In the genomic region with DNA sequence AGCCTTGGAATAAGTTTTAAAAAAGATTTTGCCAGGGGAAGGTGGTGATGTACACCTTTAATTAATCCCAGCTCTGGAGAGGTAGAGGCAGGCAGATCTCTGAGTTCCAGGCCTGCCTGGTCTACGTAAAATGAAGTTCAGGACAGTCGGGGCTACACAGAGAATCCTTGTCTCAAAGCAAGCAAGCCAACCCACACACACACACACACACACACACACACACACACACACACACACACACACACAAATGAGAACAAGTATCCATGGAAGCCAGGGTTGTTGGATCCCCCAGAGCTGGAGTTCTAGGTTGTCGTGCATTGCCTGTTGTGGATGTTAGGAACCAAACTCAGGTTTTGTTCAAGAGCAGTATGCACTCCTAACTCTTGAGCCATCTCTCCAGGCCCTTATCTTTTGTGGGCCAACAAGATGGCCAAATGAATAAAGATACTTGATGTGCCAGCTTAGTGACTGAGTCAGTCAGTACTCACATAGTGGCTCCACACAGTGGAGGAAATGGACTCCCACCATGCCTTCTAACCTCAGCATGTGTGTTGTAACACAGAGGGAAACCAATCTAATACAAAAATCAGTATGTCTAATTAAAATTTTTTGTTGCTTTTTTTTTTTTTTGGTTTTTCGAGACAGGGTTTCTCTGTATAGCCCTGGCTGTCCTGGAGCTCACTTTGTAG, we compare ENCODE assay signal across 16 mouse cellular contexts. TPM values are rescaled to one million over a fixed set of nuclear protein-coding genes. Genes with fewer than 3 reads are reported as not detected.
DNase-seq lines count a peak whose midpoint lies in the region; ATAC-seq lines count a peak whose summit lies in the region.
"Had no signal": no experiment of that assay in that cellular context is flagged by ENCODE, and none has a peak within 500 bp of the region (broad histone marks: within the 10 kb centered on the region; RNA-seq: fewer than 3 reads in every experiment).

No protein-coding gene starts in this region.

- no peak for ATAC-seq in forebrain, embryonic 15.5 days (replicated peaks)
- peak; percentile 52; the same call in 1 of the 2 replicates for ATAC-seq in kidney, embryonic 15.5 days (replicated peaks; ENCODE audit: low FRiP score)
- peak; percentile 35 for ATAC-seq in granulocyte monocyte progenitor cell, adult 5-6 weeks (replicated peaks; ENCODE audit: poor library complexity, severe bottlenecking)
- ATAC-seq in monocyte, adult 5-6 weeks (replicated peaks; ENCODE audit: insufficient number of reproducible peaks, low FRiP score, low TSS enrichment, poor library complexity, severe bottlenecking) = 0 out of 2 replicates have a peak, but pooled peaks have one; percentile 35
- ATAC-seq: forebrain, embryonic 16.5 days; midbrain, embryonic 16.5 days had no signal

- H3K4me2 ChIP-seq in forebrain, embryonic 15.5 days (replicated peaks) = no peak overlapping the region
- H3K4me2 ChIP-seq in kidney, embryonic 15.5 days = no peak overlapping the region
- H3K4me2 ChIP-seq: embryonic facial prominence, embryonic 12.5 days had no signal

- 97% methylated on average over 4 of the region's 4 CpGs for WGBS in forebrain, embryonic 10.5 days
- WGBS in forebrain, embryonic 15.5 days = 94% methylated on average over 4 of the region's 4 CpGs
- 97% methylated on average over 4 of the region's 4 CpGs for WGBS in kidney, embryonic 15.5 days

- H3K4me3 ChIP-seq in forebrain, embryonic 10.5 days = no peak overlapping the region
- no peak overlapping the region for H3K4me3 ChIP-seq in forebrain, embryonic 15.5 days
- H3K4me3 ChIP-seq in kidney, embryonic 15.5 days (replicated peaks) = no peak overlapping the region
- H3K4me3 ChIP-seq: embryonic facial prominence, embryonic 12.5 days had no signal

- no peaks in the 10 kb centered on the region for H3K27me3 ChIP-seq in forebrain, embryonic 10.5 days (ENCODE audit: poor library complexity, severe bottlenecking)
- no peaks in the 10 kb centered on the region for H3K27me3 ChIP-seq in forebrain, embryonic 15.5 days
- H3K27me3 ChIP-seq in kidney, embryonic 15.5 days = no peaks in the 10 kb centered on the region
- H3K27me3 ChIP-seq: embryonic facial prominence, embryonic 12.5 days had no signal

- no peak overlapping the region for H3K27ac ChIP-seq in forebrain, embryonic 10.5 days
- no peak overlapping the region for H3K27ac ChIP-seq in forebrain, embryonic 15.5 days (replicated peaks)
- no peak overlapping the region for H3K27ac ChIP-seq in kidney, embryonic 15.5 days
- H3K27ac ChIP-seq: embryonic facial prominence, embryonic 12.5 days had no signal

- peaks cover 75% of the 10 kb centered on the region for H3K36me3 ChIP-seq in forebrain, embryonic 10.5 days (replicated peaks)
- H3K36me3 ChIP-seq in forebrain, embryonic 15.5 days = peaks cover 55% of the 10 kb centered on the region
- peaks cover 72% of the 10 kb centered on the region for H3K36me3 ChIP-seq in kidney, embryonic 15.5 days

- no peaks in the 10 kb centered on the region for H3K4me1 ChIP-seq in forebrain, embryonic 10.5 days
- no peaks in the 10 kb centered on the region for H3K4me1 ChIP-seq in forebrain, embryonic 15.5 days
- H3K4me1 ChIP-seq in kidney, embryonic 15.5 days = no peaks in the 10 kb centered on the region
- H3K4me1 ChIP-seq: embryonic facial prominence, embryonic 12.5 days had no signal

- peak; percentile 22 for DNase-seq in forebrain, embryonic 10.5 days (ENCODE audit: extremely low spot score, low spot score)
- no peak for DNase-seq in kidney, postnatal 4 days
- DNase-seq in ovary, postnatal 36 days (ENCODE audit: low spot score) = no peak
- no peak for DNase-seq in kidney, postnatal 14 days
- DNase-seq: B cell, adult 2 months; gastrocnemius, postnatal 14 days; kidney, adult 9 months; left cerebral cortex, postnatal 4 days; thymus, postnatal 36 days had no signal

- no peak overlapping the region for H3K9ac ChIP-seq in forebrain, embryonic 15.5 days (replicated peaks)
- no peak overlapping the region for H3K9ac ChIP-seq in kidney, embryonic 15.5 days
- H3K9ac ChIP-seq: embryonic facial prominence, embryonic 12.5 days had no signal

- no peaks in the 10 kb centered on the region for H3K9me3 ChIP-seq in forebrain, embryonic 10.5 days
- no peaks in the 10 kb centered on the region for H3K9me3 ChIP-seq in forebrain, embryonic 15.5 days
- H3K9me3 ChIP-seq in kidney, embryonic 15.5 days (replicated peaks) = no peaks in the 10 kb centered on the region
- H3K9me3 ChIP-seq: embryonic facial prominence, embryonic 12.5 days had no signal

RNA-seq across cellular contexts. Expression of a gene that starts 18.8 kb away (rescaled TPM):
- polyA plus RNA-seq in forebrain, embryonic 10.5 days (2016; fragmentation: Nextera tagmentation; extraction: Ambion mirVana) = 42.6 and 46.7 TPM in 2 replicates
- 45.7 and 47.3 TPM in 2 replicates for polyA plus RNA-seq in forebrain, embryonic 15.5 days (2015; fragmentation: Nextera tagmentation; extraction: Ambion mirVana)
- polyA plus RNA-seq in kidney, embryonic 15.5 days (2015; fragmentation: Nextera tagmentation; extraction: Ambion mirVana) = 50.6 and 53.5 TPM in 2 replicates
- 15.8 and 24.0 TPM in 2 replicates for total RNA-seq in granulocyte monocyte progenitor cell, adult 5-6 weeks (2014; fragmentation: Nextera tagmentation)
- total RNA-seq in granulocyte monocyte progenitor cell, adult 5-6 weeks (2017) = 44.3 and 51.7 TPM in 2 replicates
- 38.0 to 44.2 TPM (median 39.6 TPM) in 3 replicates for total RNA-seq in monocyte, adult 5-6 weeks (2017)

RNA-seq across cellular contexts. Expression of a gene that starts 33.1 kb away (rescaled TPM):
- 8.2 and 9.3 TPM in 2 replicates for polyA plus RNA-seq in forebrain, embryonic 10.5 days (2016; fragmentation: Nextera tagmentation; extraction: Ambion mirVana)
- 9.7 and 10.3 TPM in 2 replicates for polyA plus RNA-seq in forebrain, embryonic 15.5 days (2015; fragmentation: Nextera tagmentation; extraction: Ambion mirVana)
- 9.2 and 9.8 TPM in 2 replicates for polyA plus RNA-seq in kidney, embryonic 15.5 days (2015; fragmentation: Nextera tagmentation; extraction: Ambion mirVana)
- 11.3 and 14.7 TPM in 2 replicates for total RNA-seq in granulocyte monocyte progenitor cell, adult 5-6 weeks (2014; fragmentation: Nextera tagmentation)
- 23.0 and 40.2 TPM in 2 replicates for total RNA-seq in granulocyte monocyte progenitor cell, adult 5-6 weeks (2017)
- 16.3 to 44.7 TPM (median 24.6 TPM) in 3 replicates for total RNA-seq in monocyte, adult 5-6 weeks (2017)

RNA-seq across cellular contexts. Expression of a gene that starts 47.8 kb away (rescaled TPM):
- 0.14 TPM in 1 of 2 replicates, not detected in the other for polyA plus RNA-seq in forebrain, embryonic 10.5 days (2016; fragmentation: Nextera tagmentation; extraction: Ambion mirVana)
- polyA plus RNA-seq in forebrain, embryonic 15.5 days (2015; fragmentation: Nextera tagmentation; extraction: Ambion mirVana) = 0.42 and 0.55 TPM in 2 replicates
- polyA plus RNA-seq in kidney, embryonic 15.5 days (2015; fragmentation: Nextera tagmentation; extraction: Ambion mirVana) = 0.66 and 1.1 TPM in 2 replicates
- not detected in 2 replicates for total RNA-seq in granulocyte monocyte progenitor cell, adult 5-6 weeks (2014; fragmentation: Nextera tagmentation)
- total RNA-seq in granulocyte monocyte progenitor cell, adult 5-6 weeks (2017) = not detected in 2 replicates
- not detected in 3 replicates for total RNA-seq in monocyte, adult 5-6 weeks (2017)
- total RNA-seq: left cerebral cortex, postnatal 4 days had no signal

RNA-seq across cellular contexts. Expression of a gene that starts 48.0 kb away (rescaled TPM):
- polyA plus RNA-seq in forebrain, embryonic 10.5 days (2016; fragmentation: Nextera tagmentation; extraction: Ambion mirVana) = 0.42 and 0.65 TPM in 2 replicates
- polyA plus RNA-seq in forebrain, embryonic 15.5 days (2015; fragmentation: Nextera tagmentation; extraction: Ambion mirVana) = 0.83 and 0.92 TPM in 2 replicates
- 0.14 and 0.31 TPM in 2 replicates for polyA plus RNA-seq in kidney, embryonic 15.5 days (2015; fragmentation: Nextera tagmentation; extraction: Ambion mirVana)
- total RNA-seq in granulocyte monocyte progenitor cell, adult 5-6 weeks (2014; fragmentation: Nextera tagmentation) = not detected in 2 replicates
- not detected in 2 replicates for total RNA-seq in granulocyte monocyte progenitor cell, adult 5-6 weeks (2017)
- total RNA-seq in monocyte, adult 5-6 weeks (2017) = not detected in 3 replicates
